Mouse (Mus musculus): Measurements from ENCODE around the gene Robo1.

- TF ChIP-seq CTCF (IDR thresholded peaks at IDR 0.05; ENCODE audit: insufficient read depth, low read depth, low read length) (no peak), POLR2A (IDR thresholded peaks at IDR 0.05; ENCODE audit: insufficient read depth, low read depth, low read length) (no peak)
Measured at GRCm38 (mm10) chr16:72350422-72350821, 42.3 kb downstream of the Robo1 start.
